Mouse (Mus musculus): ENCODE data around the gene Nme9.

DNA sequence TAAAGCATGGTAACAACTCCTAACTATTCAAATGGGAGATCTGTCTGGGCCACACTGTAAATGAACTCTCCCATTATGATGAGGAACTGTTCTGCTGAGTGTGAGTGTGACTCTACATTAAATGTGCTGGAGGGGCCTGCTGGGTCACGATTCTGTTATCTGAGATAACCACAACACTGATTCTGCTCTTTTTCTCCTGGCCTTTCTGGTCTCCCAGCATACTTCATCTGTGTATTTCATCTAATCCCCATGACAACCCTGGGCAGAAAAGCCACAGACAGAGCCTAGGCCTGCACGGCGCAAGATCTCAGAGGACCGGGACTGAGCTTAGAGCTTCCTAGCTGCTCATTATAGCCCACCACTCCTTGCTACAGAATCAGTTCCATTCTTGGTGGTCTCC is 18.8 kb upstream of the Nme9 start:
- TF ChIP-seq CTCF (IDR thresholded peaks at IDR 0.05) (no peak), POLR2A (IDR thresholded peaks at IDR 0.05; ENCODE audit: insufficient read depth, low read depth, low read length) (no peak), EP300 (IDR thresholded peaks at IDR 0.05; ENCODE audit: insufficient read depth, low read depth, low read length) (no peak)

Measured in heart, adult 2 months (tissue).